Mouse (Mus musculus) retina, embryonic 14.5 days (tissue): ENCODE results near the gene Camta1.
A peak's percentile ranks its signal among the peaks of the same experiment; 100 is the strongest.

ENCODE experiments used
- DNase-seq: peaks from one replicate; pipeline ENCODE4 v3.0.0-alpha.2; 2015; ENCODE audit warnings: low spot score

Gene Camta1

DNA sequence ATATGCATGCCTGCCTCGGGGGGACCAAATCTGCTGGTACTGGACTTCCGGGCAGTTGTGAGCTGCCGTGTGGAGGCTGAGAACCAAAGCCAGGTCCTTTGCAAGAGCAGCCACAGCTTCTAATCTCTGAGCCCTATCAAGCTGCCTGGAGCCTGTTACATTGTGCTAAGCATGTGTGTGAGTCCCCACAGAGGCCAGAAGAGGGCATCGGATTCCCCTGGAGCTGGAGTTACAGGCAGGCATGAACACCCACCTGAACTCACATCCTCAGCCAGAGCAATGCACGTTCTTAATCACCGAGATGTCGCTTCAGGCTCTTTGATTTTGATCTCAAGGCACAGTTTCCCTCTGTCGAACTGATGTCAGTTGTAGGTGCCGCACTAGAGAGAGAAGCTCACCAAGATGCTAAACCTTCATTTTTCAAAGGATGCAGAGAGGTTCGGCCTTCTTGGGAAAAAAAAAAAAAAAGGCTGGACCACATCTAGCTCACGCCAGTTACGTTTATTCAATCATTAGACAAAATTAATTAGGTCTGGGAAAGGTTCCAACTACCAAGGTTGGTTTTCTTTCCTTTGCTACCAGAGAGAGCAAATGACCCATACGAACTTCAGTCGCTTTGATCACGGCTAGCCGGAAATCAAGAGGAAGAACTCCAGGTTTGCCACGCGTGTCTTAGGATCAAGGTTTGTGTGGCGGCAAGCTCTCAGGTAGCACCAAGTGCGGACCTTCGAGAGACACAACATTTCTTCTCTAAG is 883.3 kb downstream of the Camta1 start:
- no peak for DNase-seq

DNA sequence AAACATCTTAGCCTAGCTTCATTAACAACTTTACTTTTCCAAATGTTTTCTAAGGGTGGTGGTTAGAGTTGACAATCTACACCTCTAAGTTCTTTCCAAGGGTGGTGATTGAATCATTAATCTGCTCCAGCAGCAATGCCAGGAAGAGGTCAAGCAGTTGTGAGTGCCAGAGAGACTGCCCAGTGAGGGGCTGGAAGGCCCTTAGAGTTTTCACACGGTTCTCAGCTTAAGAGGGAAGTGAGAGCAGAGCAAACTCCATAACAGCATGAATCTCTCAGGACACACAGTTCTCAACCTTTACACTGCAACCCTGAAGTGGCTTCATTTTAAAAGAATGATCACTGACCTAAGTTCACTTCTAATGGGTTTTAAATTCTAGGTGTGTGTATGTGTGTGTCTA is 886.5 kb downstream of the Camta1 start:
- no peak for DNase-seq

DNA sequence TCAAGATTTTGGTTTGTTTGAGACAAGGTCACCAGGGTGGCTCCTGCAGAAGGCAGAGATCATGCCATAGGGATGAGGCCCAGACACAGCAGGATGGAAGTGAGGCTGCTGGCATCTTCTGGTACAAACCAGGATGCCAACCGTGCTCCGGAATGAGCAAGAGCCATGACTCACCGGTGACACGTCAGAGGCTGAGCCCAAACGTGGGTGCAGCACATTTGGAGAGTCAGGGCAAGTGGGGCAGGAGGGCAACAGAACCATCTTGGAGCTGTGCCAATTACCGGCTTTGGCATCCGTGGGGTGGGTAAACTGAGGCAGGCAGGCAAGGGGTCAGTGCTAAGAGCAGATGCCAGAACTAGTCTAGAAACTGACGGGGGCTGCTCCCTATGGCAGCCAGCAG is 888.4 kb downstream of the Camta1 start:
- no peak for DNase-seq

DNA sequence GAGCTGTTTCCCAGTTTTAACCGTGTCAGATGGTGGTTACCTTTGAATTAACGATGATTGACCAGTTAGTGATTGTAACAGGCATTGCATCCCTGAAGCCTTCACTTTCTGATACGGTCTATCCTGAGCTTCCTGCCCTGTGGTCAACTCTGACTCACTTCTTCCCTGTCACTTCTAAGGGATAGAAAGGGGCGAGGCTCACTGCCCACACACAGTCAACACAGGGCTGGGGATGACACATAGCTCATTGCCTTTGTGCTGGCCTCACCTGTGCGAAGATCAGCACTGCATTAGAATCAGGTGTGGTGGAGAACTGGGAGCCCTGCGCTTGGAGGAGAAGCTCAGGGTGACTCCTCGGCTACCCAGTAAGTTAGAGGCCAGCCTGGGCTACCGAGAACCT is 892.7 kb downstream of the Camta1 start:
- DNase-seq = no peak

DNA sequence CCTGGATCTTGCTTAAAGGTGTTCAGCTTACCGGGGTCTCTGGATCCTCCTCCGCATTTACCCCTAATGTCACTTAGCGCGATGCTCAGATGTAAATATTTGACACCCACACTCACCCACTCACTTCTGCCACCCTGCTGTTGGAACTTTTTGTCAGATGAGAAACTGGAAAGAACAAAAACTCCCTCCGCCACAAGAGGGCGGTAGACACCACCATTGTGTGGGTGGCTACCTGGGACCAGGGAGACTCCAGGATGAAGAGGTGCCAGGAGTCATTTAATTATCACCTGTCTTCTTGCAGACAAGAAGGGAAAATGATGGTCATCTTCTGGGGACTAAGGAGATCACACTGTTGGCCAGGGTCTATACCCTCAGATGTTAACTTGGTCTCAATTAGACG is 895.1 kb downstream of the Camta1 start:
- peak; percentile 81 for DNase-seq

DNA sequence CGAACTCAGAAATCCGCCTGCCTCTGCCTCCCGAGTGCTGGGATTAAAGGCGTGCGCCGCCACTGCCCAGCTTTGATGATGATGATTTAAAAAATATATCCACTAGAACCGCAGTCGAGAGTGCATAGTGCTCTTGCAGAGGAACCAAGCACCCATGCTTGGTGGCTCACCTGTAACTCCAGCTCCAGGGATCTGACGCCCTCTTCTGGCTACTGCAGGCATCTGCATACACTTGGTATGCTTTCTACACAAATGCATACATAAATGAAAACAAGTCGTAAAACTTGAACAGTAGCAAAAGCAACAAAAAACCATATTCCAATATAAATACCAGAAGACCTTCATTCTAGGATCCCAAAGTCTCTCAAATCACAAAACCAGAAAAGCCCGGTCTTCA is 896.1 kb downstream of the Camta1 start:
- no peak for DNase-seq

DNA sequence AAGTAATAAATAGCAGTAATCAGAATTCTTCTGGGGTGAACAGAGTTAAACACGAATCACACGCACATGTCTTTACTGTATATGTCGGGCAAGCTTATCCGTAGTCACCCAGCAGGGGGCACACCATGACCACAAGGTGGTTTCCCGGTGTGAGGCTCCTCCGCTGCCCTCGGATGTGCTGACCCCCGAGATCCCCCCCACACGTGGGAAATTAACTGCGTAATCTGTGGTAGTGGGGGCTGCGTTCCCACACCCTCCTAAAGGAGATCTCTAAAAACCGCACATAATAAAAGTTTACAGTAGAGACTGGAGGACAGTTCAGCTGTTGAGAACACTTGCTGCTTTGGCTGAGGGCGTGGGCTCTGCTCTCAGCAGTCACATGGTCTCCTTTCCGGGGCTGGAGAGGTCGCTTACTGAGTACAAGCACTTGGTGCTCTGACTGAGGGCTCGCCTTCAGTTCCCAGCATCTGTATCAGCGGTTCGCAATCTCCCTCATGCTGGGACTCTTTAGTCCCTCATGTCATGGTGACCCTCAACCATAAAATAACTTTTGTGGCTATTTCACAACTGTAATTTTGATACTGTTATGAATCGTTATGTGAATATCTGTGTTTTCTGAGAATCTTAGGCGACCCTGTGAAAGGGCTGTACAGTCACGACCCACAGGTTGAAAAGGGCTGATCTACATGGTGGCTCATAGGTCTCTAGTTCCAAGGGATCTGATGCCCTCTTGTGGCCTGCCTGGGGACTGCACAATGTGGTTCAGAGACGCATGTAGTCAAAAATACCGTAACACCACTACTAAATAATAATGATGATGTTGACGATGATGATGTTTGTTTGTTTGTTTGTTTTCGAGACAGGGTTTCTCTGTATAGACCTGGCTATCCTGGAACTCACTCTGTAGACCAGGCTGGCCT is 896.8 kb downstream of the Camta1 start:
- peak; percentile 91 for DNase-seq

DNA sequence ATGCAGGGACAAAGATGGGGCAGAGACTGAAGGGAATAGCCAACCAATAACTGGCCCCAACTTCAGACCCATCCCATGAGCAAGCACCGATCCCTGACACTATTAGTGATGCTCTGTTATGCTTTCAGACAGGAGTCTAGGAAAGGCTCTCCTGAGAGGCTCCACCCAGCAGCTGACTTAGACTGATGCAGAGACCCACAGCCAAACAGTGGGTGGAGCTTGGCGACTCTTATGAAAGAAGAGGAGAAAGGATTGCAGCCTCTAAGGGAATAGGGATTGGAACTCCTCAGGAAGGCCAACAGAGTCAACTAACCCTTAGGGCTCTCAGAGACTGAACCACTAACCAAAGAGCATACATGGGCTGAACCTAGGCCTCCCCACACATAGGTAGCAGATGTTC is 898.0 kb downstream of the Camta1 start:
- DNase-seq = no peak

DNA sequence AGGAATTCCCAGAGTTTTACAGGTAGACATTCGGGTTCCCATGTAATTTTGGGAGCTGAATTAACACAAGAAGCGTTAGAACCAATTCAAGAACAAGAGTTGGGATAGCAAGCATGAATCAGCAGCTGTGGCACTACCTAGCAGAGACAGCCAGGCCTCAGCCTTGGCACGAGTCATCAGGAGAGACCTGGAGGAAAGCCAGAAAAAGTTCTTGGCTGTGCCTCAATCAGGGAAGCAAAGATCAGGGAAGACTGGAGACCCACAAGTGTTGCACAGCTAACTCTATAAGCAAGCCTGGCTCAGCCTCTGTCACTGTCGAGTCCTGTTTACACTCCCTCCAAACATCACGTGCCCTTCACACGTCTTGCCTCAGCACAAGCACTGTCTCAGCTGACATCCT is 899.4 kb downstream of the Camta1 start:
- DNase-seq = no peak

DNA sequence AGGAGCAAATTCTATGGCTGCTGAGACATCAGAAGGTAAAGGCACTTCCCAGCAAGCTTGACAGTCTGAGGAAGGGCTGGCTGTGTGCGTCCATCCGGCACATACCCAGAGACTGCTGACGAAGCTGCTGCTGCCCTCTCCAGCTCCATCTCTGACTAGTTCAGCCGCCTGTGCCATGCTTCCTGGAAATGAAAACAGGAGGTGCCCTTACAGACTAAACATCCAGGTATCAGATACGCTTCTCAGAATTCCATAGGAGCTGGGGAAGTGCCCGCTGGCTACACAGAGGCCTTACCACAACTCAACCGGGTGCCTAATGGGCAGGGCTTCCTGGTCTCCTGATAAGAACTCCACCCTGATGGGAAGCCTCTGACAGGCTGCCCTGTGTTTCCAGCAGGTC is 903.1 kb downstream of the Camta1 start:
- DNase-seq = no peak

DNA sequence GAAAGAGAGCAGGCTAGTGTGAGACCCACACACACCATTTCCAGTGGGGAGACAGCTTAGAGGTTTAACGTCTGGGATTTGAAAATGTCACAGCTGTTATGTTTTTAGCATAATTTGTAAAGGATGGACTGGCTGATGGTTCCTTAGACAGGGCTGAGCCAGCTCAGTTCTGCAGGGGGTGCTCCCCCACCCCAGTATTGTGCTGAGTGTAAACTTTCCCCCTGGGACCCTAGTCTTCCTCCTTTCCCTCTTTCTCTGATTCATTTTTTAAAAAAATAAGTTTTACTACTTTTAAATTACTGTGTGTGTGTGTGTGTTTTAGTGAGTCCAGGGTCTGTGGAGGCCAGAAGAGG is 904.6 kb downstream of the Camta1 start:
- no peak for DNase-seq

DNA sequence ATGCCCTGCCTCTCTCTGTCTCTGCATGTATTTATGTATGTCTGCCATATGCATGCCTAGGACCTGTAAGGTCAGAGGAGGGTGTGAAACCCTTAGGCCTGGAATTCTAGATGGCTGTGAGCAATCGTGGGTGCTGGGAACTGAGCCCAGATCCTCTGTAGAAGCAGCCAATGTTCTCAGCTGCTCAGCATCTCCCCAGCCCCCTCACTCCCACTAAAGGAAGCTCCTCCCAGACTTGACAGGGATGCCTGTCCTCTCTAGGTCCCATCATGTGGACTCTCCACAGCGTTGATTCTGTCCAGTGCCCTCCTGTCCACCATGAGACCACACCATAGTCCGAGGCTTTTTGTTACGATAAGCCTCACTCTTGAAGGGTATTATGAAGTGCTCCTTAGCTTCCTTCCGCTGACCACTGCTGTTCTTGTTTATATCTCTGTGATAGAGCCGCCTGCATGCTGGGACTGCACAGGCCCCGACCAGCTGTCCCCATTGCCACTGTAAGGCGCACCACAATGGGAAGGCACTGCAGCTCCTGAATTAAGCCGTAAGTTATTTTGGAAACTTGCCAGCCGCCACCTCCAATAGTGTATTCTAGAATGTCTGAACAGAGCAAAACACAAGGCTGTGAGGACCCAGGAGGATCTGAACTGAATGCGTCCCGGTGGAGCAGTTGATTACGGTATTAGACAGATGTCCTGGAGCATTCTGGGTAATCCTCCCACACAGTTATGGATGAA is 905.1 kb downstream of the Camta1 start:
- DNase-seq = peak; percentile 37

DNA sequence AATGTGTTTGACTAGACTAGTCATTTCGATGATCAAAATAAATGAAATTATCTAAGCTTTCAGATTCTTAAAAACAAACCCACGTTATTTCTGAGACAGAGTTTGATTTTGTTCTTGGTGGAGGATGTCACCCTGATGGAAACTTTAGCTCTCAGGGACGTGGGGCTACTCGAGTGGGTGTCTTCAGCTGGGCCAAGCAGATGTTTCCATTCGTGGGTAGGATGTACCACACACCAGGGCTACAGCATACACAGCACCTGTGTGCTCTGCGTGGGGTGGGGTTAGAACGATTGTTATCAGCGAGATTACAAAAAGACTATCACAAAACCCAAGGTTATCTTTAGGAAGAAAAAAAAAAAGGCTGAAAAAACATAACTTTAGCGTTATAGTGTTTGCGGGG is 910.7 kb downstream of the Camta1 start:
- DNase-seq = no peak

DNA sequence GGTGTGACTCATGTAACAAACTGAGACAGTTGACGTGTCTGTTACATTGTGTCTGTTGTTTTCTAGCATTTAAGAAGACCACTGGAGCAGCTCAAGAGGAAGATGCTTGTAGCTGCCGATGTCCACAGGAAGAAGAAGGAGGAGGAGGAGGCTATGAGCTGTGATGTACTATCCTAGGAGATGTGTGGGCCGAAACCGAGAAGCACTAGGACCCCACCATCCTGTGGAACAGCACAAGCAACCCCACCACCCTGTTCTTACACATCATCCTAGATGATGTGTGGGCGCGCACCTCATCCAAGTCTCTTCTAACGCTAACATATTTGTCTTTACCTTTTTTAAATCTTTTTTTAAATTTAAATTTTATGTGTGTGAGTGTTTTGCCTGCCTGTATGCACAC is 917.0 kb downstream of the Camta1 start:
- DNase-seq = no peak

DNA sequence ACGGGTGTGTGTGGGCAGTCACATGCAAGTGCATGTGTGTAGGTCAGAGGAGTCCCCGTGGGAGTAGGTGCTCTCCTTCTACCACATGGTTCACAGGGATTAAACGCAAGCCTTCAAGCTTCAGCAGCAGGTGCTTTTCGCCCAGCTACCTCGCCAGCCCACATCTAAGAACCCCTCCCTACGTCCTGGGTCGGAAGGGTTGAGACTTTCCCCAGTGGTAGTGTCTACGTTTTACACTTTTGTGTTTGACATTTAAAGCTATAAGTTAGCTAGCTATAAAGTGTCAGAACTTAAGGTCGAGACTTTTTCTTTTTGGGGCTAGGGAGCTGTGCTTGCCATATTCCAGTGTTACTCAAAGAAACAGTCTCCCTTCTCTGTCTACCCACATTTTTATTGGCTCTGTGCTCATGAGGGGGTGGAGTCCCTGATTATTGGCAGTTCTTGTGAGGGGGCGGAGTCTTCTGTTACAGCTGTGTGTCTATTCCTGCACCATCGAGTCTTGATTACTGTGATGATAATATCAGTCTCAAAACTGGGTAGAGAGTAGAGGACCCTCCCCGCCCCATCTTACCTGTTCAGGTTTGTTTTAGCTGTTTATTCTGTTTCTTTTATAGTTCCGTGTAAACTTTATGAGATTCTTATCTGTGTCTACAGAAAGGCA is 921.6 kb downstream of the Camta1 start:
- peak; percentile 20 for DNase-seq

DNA sequence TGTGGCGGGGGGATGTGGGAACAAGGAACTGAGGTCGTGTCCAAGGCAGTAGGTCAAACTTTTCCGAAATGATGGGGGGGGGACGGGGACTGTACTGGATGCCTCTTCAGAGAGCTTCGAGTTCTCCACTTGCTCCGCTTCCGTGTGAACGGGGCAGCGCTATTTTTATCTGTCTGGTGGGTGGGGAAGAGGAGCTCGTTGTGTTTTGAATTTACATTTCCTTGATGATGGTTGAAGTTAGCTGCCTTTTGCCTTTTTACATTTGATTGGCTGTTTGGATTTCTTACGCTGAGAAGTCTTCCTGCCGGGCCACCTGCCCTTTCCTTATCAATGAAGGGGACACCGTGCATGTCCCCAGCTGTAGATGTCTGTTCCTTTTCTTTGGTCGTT is 923.6 kb downstream of the Camta1 start:
- no peak for DNase-seq

DNA sequence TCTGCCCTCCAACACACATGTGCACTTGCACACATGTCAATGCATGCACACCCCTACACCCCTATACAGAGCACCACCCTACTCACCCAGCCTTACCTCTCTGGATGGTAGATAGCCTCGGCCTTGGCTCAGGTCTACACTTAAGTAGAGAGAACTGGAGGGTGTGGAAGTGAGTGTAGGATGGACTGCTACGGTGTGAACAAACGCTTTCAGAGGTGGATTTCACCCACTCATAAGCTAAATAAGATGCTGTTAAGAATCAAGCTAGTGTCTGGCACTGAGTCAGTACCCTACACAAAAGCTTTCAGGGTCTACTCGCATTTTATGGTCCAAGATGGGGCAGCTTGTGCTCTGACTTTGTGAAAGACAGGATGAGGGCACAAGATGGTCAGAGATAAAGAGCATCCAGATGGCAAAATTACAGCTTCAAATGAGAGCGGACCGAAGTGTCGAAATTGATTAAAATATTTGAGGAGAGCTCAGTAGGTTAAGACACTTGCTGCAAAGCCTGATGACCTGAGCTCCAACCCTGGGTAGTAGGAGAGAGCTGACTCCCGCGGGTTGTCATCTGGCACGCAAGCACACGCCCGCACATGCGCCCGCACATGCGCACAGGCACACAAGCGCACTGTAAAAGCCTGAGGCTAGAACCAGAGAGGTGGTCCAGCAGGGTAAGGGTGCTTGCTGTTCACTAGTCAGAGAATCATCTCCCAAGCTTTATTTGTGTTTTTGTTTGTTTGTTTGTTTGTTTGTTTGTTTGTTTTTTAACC is 924.2 kb downstream of the Camta1 start:
- no peak for DNase-seq

DNA sequence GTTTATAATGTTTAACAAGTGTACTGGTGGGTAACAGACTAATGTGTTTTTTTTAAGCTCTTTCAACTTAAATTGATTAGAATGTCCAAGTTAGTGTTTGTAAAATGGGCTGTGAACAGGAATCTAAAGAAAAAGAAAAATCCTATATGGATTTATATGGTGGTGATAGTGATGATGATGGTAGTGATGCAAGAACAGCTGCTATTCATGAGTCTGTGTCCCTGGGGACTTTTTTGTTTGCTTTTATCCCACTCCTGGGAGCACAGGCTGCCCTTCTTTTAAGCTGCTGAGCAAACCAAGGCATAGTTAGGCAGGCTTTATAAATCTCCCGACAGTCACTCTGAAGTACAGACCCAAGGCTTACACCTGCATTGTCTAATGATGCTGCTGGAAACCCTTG is 928.2 kb downstream of the Camta1 start:
- no peak for DNase-seq

DNA sequence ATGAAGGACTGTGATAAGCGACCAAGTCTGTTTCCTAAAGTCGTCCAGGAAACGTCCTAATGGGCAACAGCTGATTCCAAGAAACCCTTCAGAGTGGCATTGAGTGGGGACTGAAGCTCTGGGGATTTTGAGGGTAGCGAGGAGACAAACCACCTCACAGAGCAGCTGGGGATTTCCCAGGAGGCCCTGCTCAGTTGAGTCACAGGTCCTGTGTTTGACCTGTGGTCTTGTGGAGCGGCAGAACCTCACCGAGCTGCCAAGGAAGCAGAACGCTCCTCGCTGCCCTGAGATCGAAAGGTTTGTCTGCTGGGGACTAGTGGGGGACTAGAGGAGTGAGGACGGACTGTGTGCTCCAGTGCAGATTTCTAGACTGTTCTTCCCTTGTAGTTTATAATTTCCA is 933.9 kb downstream of the Camta1 start:
- DNase-seq = no peak

DNA sequence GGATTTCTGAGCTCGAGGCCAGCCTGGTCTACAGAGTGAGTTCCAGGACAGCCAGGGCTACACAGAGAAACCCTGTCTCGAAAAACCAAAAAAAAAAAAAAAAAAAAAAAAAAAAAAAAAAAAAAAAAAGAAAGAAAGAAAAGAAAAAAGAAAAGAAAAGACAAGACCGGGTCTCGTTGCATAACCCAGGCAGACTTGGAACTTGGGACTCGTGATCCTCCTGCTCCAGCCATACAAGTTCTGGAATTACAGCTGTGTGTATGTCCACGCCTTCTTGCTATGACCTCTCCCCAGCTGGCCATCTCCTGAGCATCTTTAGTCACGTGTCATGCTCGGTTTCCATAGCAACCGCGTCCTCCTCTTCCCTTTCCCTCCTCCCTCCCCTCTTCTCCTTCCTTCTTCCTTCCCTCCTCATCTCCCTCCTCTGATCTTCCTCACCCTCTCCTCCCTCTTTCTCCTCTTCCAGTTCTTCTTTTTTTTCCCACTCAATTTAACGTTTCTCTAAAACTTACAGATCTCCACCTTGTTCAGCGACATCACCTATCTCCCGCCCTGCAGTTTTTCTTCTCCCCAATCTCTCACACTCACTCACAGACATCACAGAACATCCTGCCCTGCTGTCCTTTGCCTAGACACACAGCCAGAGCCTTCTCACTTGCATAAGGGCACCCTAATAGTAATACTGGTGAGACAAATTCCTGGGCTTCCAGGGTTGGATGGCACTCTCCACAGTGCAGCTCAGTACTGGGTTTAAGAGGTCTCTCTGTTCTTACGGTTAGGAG is 934.6 kb downstream of the Camta1 start:
- peak; percentile 71 for DNase-seq

DNA sequence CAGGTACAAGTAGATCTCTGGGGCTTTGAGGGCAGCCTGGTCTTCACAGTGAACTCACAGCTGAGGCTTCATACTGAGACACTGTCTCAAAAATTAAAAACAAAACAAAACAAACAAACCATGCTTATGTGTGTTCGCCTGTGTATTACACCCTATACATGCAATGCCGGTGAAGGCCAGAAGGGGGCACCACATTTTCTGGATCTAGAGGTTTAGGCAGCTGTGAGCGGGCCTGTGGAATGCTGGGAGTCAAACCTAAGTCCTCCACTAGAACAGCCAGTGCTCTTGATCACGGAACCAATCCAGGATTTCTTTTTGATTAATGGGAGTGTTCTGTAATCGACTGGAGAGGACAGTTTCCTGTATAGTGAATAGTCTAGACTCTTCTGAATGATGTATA is 935.8 kb downstream of the Camta1 start:
- DNase-seq = peak; percentile 53
